Mouse (Mus musculus) megakaryocyte, embryonic 14.5 days (primary cell): ENCODE measurements around the gene 1700013H16Rik.

ENCODE experiments used
- FLI1 ChIP-seq: IDR thresholded peaks from 2 replicates; pipeline ENCODE4 v1.6.1; 2012; ENCODE audit warnings: low read length, inconsistent platforms, mixed read lengths
- GATA1 ChIP-seq: IDR thresholded peaks from 3 replicates; pipeline ENCODE4 v1.6.1; 2012; ENCODE audit warnings: mixed read lengths, low read length, inconsistent platforms, borderline replicate concordance

GRCm38 (mm10) chrX:53752851-53753250 is 4.8 kb downstream of the 1700013H16Rik start:
- no peak for TF ChIP-seq GATA1
- no peak for TF ChIP-seq FLI1
